Mouse (Mus musculus): ENCODE measurements around the gene Plpp4.

The Plpp4 gene

DNA sequence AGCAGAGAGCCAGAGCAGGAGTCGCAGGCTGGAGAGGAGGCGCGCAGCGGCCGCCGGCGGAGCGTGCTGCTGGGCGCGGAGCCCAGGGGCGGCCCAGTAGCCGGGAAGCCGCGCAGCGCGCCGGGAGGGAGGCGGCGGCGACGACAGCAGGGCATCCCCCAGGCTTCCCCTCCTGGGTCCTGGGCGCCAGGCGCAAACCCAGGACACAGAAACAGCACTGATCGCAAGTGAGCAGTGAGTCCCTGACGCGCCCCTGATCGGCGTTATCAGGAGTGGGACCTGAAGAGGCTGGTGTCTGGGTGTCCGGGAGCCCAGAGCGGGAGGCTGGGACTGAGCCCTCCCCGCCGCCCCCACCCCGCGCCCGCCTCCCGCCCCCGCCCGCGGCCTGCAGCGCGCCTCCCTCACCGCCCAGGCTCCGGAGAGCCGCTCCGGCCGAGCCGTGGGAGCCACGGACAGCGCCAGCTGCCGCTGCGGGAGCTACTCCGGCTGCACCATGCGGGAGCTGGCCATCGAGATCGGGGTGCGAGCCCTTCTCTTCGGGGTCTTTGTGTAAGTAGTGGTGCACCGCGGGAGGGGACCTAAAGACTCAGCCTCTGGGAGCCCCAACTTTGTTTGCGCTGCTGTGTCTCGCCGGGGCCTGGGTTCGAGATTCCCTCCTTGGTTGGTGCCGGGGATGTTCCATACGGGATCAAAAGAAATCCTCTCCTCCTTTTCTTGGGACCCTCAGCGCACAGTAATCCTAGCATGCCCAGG is at the start of gene Plpp4:
Plpp4 (plus strand) TSS at position 411 of the 753 bp plus-strand sequence.
- no peak for DNase-seq

DNA sequence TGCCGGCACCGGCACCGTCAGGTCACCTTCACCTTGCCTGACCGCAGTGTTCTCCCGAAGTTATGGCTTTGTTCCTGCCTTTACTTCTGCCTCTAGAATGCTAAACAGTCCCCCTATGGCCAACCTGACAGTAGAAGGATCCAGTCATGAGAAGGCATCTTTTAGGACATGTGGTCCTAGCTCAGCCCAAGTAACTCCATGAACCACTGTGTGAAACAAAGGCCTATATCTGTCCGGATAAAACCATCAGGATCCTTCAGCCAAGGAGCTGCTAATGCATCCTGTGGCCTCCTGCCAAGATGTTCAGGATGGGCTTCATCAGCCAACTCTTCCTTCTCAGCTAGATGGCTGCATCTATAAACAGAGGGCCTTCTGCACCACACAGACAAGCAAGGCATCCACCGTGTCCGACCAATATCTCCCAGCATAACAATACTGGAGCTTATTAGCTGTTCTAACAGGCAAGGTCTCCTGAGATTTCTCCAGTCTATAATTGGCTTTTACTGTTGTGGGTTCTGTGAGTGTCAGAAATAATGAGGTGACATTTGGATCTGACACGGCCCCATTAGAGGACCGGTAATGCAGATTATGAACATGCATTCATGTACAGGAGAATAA is 40.8 kb upstream of the Plpp4 start:
- DNase-seq: no peak

GRCm38 (mm10) chr7:129216547-129217195 is 40.2 kb upstream of the Plpp4 start:
- no peak for DNase-seq

- no peak for DNase-seq
Measured at GRCm38 (mm10) chr7:129220948-129221347, 35.9 kb upstream of the Plpp4 start.

DNA sequence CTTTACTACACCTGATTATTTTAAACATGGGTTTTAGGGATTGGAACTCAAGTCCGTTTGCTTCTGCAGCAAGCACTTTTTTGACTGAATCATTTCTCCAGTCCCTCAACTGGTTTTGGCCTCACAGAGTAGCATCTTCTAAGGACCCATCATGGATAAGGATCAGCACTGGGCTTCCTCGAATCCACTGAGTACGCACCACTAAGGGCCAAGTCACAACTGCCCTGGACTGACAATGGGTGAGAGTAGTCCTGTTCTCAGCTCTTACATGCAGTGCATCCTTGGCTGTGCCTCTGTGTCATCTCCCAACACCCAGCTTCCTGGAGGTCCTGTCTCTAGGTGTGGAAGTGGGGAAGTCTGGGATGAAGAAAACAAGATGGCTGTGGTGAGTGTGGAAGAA is 35.2 kb upstream of the Plpp4 start:
- DNase-seq: no peak

DNA sequence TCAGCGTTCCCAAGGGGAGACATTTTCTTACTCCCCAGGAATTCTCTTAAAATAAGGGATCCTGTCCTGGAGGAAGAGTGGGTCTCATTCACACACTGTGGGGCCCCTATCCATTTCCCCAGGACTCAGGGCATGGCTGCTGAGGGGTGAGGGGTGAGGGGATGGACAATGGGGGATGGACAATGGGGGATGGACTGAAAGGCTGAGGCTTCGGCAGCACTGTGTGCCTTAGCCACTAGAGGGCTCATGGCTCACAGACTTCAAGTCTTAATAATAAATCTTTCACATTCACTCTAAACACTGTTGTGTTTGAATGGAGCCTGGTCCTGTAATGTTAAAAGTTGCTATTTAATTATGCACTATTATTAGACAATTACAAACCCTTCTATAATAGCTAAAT is 21.4 kb upstream of the Plpp4 start:
- peak; percentile 20 for DNase-seq

- no peak for DNase-seq
Measured at GRCm38 (mm10) chr7:129235995-129236394, 20.8 kb upstream of the Plpp4 start.

GRCm38 (mm10) chr7:129250981-129251380 is 5.8 kb upstream of the Plpp4 start:
- DNase-seq: no peak

- DNase-seq: no peak
Measured at GRCm38 (mm10) chr7:129253406-129253805, 3.4 kb upstream of the Plpp4 start.

GRCm38 (mm10) chr7:129254126-129254525 is 2.7 kb upstream of the Plpp4 start:
- no peak for DNase-seq

GRCm38 (mm10) chr7:129255406-129255805 is 1.4 kb upstream of the Plpp4 start:
- DNase-seq: no peak

DNA sequence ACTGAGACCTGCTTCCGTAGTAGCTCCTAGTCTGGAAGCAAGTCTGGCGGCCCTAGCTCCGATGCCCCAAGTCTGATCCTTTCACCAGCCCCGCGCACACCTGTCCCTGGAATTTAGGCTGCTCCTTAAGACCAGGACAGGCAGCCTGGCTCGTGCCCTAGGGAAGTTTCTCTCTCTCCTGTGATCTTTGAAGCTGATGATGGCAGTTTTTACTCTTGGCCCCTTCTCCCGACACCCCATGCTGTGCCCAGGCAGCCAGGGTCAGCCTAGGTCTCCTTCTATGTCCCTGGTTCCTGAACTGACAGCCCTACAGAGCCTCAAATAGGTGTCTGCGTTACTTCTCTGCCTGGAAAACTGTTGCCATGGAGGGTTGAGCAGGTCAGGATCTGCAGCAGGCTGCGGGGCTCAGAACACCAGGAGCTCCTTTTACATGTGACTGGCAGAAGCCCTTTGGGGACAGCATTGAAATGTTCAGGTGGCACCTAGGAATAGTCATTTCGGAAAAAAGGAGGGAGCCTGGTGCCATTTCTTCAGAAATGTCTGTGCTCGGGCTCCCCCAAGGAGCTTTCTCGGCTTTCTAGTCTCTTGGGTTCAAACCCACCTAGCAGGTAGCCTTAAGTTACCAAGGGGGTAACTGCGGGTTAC is 665 bp downstream of the Plpp4 start:
- no peak for DNase-seq

- DNase-seq: no peak
Measured at GRCm38 (mm10) chr7:129258331-129258730, 1.5 kb downstream of the Plpp4 start.

DNA sequence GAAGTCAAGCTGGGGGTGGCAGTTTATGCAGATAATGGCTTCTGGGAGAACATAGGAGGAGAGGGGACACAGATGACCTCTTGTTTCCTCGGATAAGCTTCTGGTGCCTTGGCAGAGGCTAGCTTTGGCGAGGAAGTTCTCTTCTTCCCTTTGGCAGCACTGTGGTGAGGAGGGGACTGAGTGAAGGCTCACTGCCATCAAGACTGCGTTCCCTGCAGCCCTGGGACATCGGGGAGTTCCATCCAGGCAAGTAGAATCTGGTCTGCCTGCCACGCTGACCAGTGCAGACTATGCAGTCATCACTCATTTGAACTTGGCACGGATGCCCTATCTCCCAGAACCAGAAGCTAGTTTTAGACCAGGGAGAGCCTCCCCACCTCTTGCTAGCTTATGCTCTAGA is 2.4 kb downstream of the Plpp4 start:
- DNase-seq: no peak

GRCm38 (mm10) chr7:129273867-129274266 is 17.0 kb downstream of the Plpp4 start:
- DNase-seq: no peak

GRCm38 (mm10) chr7:129274726-129275125 is 17.9 kb downstream of the Plpp4 start:
- no peak for DNase-seq

GRCm38 (mm10) chr7:129277751-129278150 is 20.9 kb downstream of the Plpp4 start:
- no peak for DNase-seq

DNA sequence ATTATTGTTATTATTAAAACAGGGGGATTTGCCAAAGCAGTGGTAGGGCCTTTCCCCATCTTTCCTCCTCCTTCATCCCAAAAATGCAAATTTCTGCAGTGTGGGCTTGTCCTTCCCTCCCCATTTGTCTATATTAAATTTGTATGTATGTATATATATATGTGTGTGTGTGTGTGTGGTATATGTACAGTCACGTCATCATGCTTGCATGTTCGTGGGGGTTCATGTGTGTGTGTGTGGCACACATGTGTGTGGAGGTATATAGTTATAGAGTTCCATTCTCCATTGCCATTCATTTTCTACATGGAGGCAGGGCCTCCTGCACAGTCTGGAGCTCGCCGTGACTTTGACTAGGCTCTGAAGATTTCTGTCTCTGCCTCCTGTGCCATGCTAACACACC is 22.0 kb downstream of the Plpp4 start:
- no peak for DNase-seq

- no peak for DNase-seq
Measured at GRCm38 (mm10) chr7:129279261-129279660, 22.4 kb downstream of the Plpp4 start.

DNA sequence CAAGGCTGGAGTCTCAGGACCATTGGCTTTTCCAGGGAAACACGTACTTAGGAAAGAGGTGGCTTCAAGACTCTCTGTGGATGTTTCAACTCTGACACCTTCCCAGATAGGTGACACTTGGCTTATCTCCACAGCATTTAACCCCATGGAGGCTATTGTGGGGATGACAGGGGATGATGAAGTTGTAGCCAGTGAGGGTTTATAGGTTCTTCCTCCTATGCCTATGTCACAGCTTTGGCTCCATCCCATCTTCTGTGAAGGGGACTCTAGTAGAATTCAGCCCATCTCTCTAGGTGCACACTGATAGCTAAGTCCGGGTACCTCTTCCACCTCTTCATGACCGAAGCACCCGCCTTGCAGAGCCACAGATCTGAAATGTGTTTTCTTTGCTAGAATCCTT is 25.1 kb downstream of the Plpp4 start:
- no peak for DNase-seq

DNA sequence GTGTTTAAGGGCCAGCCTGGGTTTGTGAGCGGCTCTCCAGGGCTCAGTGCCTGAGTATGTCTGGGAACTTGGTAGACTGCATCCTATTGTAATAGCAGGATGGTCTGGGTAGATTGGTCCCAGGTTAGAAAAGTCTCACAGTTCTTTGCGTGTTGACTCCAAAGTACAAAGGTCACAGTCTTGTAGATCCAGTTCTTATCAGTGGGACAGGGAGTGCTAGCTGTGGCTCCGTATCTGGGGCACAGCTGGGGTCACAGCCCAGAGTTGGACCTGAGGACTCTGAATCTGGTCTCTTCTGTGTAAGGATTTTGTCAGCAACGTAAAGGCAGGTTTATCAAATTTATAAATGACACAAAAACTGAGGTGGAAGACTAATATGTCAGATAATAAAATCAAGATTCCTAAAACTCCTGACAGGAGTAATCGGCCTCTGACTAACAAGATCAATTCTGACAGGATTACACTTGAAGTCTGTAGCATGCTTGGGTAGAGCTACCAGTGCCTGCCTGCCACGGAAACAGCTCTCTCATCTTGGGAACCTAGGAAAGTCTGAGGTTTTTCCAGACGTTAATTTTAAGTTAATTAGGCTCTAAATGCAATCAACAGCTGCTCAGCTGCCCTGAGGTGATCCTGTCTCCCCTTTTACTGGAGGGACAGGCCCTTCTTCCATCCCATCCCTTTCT is 28.5 kb downstream of the Plpp4 start:
- no peak for DNase-seq

DNA sequence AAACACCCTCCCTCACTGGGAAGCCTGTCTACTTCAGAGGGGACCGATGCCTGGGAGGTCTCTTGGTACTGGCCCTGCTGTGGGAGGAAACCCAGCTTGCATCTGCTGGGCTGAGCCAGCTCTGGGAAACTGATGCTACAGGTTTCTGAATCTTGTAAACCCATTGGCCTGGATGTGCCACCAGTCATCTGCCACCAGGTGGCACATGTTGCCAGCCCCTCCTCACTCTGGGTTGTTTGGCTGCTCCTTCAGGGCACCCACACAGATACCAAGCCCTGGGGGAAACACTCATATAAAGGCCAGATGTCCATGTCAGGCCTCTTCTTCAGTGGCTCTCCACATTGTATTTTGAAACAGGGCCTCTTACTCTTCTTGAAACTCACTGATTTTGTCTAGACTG is 36.4 kb downstream of the Plpp4 start:
- DNase-seq: peak; percentile 3

DNA sequence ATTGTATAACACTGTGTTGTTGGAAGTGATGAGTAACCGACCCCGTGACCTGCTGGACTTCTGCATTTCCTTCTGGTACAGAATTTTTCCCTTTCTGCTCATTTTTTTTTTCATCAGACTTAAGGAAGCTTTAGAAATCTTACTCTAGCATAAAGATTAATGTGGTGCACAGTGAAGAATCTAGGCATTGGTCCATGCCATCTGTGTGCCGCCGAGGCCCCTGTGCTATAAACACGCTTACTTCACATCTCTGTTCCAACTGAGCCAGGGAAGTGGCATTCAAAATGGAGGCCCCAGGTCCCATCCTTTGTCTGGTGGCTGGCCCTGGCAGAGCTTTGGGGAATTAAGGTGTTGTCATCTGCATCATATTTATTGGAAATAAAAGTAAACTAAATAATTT is 44.8 kb downstream of the Plpp4 start:
- no peak for DNase-seq
